Mouse (Mus musculus) heart, postnatal 25 days (tissue): Measurements from ENCODE around the gene H2-Ob. TPM values are rescaled to one million over a fixed set of nuclear protein-coding genes. Genes with fewer than 3 reads are reported as not detected.
A peak's percentile ranks its signal among the peaks of the same experiment; 100 is the strongest.

Experiments used
- DNase-seq: peaks from one replicate; pipeline ENCODE4 v3.0.0; 2022; ENCODE audit warnings: low spot score
- intact Hi-C: fragments of 180-260 bp; cut with DNase I; formaldehyde crosslinking; loops from one replicate; pipeline ENCODE4 v1.15.1; 2025
- total RNA-seq, 2 experiments: library from RNA; stranded (reverse); gene quantifications; 2 replicates each; pipeline ENCODE4 v1.2.3; 2021

The H2-Ob gene
- total RNA-seq, 2 experiments from 2014 or later = 0.70 to 1.5 TPM

GRCm38 (mm10) chr17:34234926-34235325 lies 3.8 kb upstream of the H2-Ob start:
- intact Hi-C loops = loop anchor here (1.0 to 5.0 kb wide), 3 partner anchors 31 to 158 kb away; no protein-coding TSS in a partner anchor
- peak; percentile 61 for DNase-seq

GRCm38 (mm10) chr17:34236691-34237090 lies 2.0 kb upstream of the H2-Ob start:
- no peak for DNase-seq
- intact Hi-C loops = loop anchor here (5.0 kb wide), 1 partner anchor 159 kb away; no protein-coding TSS in a partner anchor

GRCm38 (mm10) chr17:34237741-34238140 lies 962 bp upstream of the H2-Ob start:
- intact Hi-C loops = loop anchor here (5.0 kb wide), 1 partner anchor 160 kb away; no protein-coding TSS in a partner anchor

GRCm38 (mm10) chr17:34239601-34240041 lies 918 bp downstream of the H2-Ob start:
- intact Hi-C loops = loop anchor here (5.0 kb wide), 1 partner anchor 162 kb away; no protein-coding TSS in a partner anchor

More at GRCm38 (mm10) chr17:34237741-34238140, 962 bp upstream of the H2-Ob start:
- no peak for DNase-seq

GRCm38 (mm10) chr17:34240366-34240765 lies 1.7 kb downstream of the H2-Ob start:
- intact Hi-C loops = no loop called here
- DNase-seq = no peak

More at GRCm38 (mm10) chr17:34239601-34240041, 918 bp downstream of the H2-Ob start:
- DNase-seq = no peak

- no peak for DNase-seq
- intact Hi-C loops = no loop called here
These were observed 2.2 kb downstream of the H2-Ob start for GRCm38 (mm10) chr17:34240916-34241315.

- no peak for DNase-seq
- intact Hi-C loops = no loop called here
These were observed 6.0 kb downstream of the H2-Ob start for GRCm38 (mm10) chr17:34244656-34245055.

- DNase-seq = no peak
- intact Hi-C loops = no loop called here
These were observed 8.3 kb downstream of the H2-Ob start for GRCm38 (mm10) chr17:34247047-34247446.

GRCm38 (mm10) chr17:34248764-34249163 lies 10.1 kb downstream of the H2-Ob start:
- intact Hi-C loops = no loop called here

GRCm38 (mm10) chr17:34249361-34249760 lies 10.7 kb downstream of the H2-Ob start:
- intact Hi-C loops = no loop called here
- DNase-seq = no peak

More at GRCm38 (mm10) chr17:34248764-34249163, 10.1 kb downstream of the H2-Ob start:
- DNase-seq = no peak

GRCm38 (mm10) chr17:34249878-34250277 lies 11.2 kb downstream of the H2-Ob start:
- intact Hi-C loops = loop anchor here (1.0 to 5.0 kb wide), 3 partner anchors 63 to 162 kb away; no protein-coding TSS in a partner anchor
- no peak for DNase-seq

GRCm38 (mm10) chr17:34251666-34252065 lies 13.0 kb downstream of the H2-Ob start:
- DNase-seq = no peak
- intact Hi-C loops = loop anchor here (2.0 to 5.0 kb wide), 2 partner anchors 61 to 161 kb away; no protein-coding TSS in a partner anchor

GRCm38 (mm10) chr17:34256501-34256900 lies 17.8 kb downstream of the H2-Ob start:
- intact Hi-C loops = no loop called here
- DNase-seq = no peak

GRCm38 (mm10) chr17:34257594-34258375 lies 19.1 kb downstream of the H2-Ob start, which contains the start of gene H2-Ab1:
TSS of gene H2-Ab1 (plus strand) at chr17:34257689.
- peak; percentile 50 for DNase-seq
- intact Hi-C loops = no loop called here

- DNase-seq = no peak
- intact Hi-C loops = loop anchor here (5.0 kb wide), 1 partner anchor 47 kb away; the partner anchor contains the start of gene H2-Eb1
These were observed 21.8 kb downstream of the H2-Ob start for GRCm38 (mm10) chr17:34260551-34260950.

GRCm38 (mm10) chr17:34261502-34261901 lies 22.8 kb downstream of the H2-Ob start:
- intact Hi-C loops = loop anchor here (5.0 kb wide), 1 partner anchor 46 kb away; the partner anchor contains the start of gene H2-Eb1

GRCm38 (mm10) chr17:34263068-34263467 lies 24.4 kb downstream of the H2-Ob start:
- DNase-seq = peak; percentile 34
- intact Hi-C loops = loop anchor here (5.0 kb wide), 1 partner anchor 44 kb away; the partner anchor contains the start of gene H2-Eb1

More at GRCm38 (mm10) chr17:34261502-34261901, 22.8 kb downstream of the H2-Ob start:
- DNase-seq = no peak

- DNase-seq = no peak
- intact Hi-C loops = loop anchor here (5.0 kb wide), 1 partner anchor 43 kb away; the partner anchor contains the start of gene H2-Eb1
These were observed 25.2 kb downstream of the H2-Ob start for GRCm38 (mm10) chr17:34263811-34264371.

GRCm38 (mm10) chr17:34264452-34265351 lies 26.0 kb downstream of the H2-Ob start:
- intact Hi-C loops = loop anchor here (5.0 kb wide), 1 partner anchor 43 kb away; the partner anchor contains the start of gene H2-Eb1
- DNase-seq = no peak
